Mouse (Mus musculus) cortical plate, adult 2 months (tissue): Measurements from ENCODE around the gene Foxp4. TPM values are rescaled to one million over a fixed set of nuclear protein-coding genes. Genes with fewer than 3 reads are reported as not detected.
"Not testable (repeated sequence)": the region's sequence is repeated elsewhere in the genome, so short reads cannot be mapped to it uniquely, and the experiment has no call there.

Experiments used
- H3K27ac ChIP-seq: fragments of 200-500 bp; 2 replicates; pipeline ENCODE4 v1.5.1; 2012; ENCODE audit warnings: low read length, control low read depth, inconsistent platforms; ENCODE audit not compliant: insufficient read depth
- H3K4me1 ChIP-seq: fragments of 200-500 bp; 2 replicates; pipeline ENCODE4 v1.6.1; 2011; ENCODE audit warnings: low read length; ENCODE audit not compliant: control insufficient read depth, insufficient read depth
- H3K4me3 ChIP-seq: fragments of 200-500 bp; 2 replicates; pipeline ENCODE4 v1.5.1; 2011; ENCODE audit warnings: mild to moderate bottlenecking, low read length, control low read depth; ENCODE audit not compliant: insufficient read depth
- CTCF ChIP-seq: fragments of 200-500 bp; IDR thresholded peaks from 2 replicates; pipeline ENCODE4 v1.5.1; 2011; ENCODE audit warnings: mild to moderate bottlenecking, control low read depth, low read length; ENCODE audit not compliant: insufficient read depth; ENCODE audit errors: extremely low read depth
- POLR2A ChIP-seq: fragments of 200-500 bp; IDR thresholded peaks from 2 replicates; pipeline ENCODE4 v1.6.1; 2011; ENCODE audit warnings: mild to moderate bottlenecking, low read length, control low read depth; ENCODE audit not compliant: insufficient read depth; ENCODE audit errors: extremely low read depth
- polyA plus RNA-seq: library from polyadenylated mRNA; depleted of rRNA; stranded (reverse); fragments of >200 nt; gene quantifications from 2 replicates; pipeline ENCODE4 v1.2.3, GENCODE M21; 2012

Foxp4 gene
- polyA plus RNA-seq, 1 experiment = 48.1 TPM

DNA sequence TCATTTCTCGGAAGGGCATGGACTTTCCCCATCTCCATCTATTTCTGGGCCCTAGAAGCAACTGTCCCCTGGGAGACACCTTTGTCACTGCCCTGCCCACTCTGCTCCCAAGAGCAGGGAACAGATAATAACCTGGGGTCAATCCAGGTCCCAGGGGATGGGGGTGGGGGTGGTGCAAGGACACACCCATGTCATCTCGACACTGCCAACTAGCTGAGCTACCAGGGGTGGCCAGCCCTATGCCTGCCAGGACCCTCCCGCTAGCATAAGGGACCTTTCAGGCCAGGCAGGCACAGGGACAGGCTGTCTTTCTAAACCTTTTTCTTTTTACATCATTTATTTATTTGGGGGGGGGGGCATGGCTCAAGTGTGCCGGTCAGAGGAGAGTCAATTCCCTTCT lies 61.4 kb downstream of the Foxp4 start:
- Histone ChIP-seq H3K4me3 (no peak overlapping the region), H3K27ac (no peak overlapping the region), H3K4me1 (no peaks in the 10 kb centered on the region)
- TF ChIP-seq CTCF = no peak

DNA sequence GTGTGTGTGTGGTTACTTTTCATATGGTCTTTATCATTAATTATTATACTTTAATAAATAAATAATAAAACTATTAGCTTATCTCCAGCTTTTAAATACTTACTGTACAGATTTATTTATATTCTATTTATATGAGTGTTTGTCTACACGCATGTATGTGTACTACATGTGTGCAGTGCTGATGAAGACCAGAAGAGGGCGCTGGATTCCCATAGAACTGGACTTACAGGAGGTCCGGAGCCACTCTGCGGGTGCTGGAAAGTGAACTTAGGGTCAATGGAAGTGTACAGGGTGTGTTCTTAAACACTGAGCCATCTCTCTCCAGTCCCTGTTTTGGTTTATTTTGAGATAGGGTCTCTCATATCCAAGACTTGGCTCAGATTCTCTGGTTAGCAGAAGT lies 68.9 kb downstream of the Foxp4 start:
- H3K27ac ChIP-seq = no peak overlapping the region
- H3K4me3 ChIP-seq = no peak overlapping the region
- TF ChIP-seq POLR2A (no peak), CTCF (no peak)
- H3K4me1 ChIP-seq = no peaks in the 10 kb centered on the region

DNA sequence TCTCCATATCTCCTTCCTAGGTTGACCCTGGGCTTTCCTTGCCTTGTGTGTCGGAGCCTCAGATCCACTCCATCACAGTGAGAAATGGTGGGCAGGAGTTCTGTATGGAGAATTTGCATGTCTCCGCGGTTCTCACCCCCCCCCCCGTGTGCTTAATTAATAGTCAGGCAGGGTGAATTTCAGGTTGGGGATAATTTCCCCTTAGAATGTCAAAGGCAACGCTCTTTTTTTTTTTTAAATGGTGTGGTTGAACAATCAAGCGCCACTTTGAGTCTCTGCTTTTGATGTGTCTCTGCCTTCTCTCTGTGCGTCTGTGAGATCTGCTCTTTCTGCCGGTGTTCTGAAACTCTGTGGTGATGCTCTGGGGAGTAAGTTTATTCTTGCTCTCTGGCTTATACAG lies 69.5 kb downstream of the Foxp4 start:
- TF ChIP-seq CTCF = no peak
- no peak for TF ChIP-seq POLR2A
- H3K4me3 ChIP-seq = no peak overlapping the region
- no peaks in the 10 kb centered on the region for H3K4me1 ChIP-seq
- H3K27ac ChIP-seq = no peak overlapping the region

DNA sequence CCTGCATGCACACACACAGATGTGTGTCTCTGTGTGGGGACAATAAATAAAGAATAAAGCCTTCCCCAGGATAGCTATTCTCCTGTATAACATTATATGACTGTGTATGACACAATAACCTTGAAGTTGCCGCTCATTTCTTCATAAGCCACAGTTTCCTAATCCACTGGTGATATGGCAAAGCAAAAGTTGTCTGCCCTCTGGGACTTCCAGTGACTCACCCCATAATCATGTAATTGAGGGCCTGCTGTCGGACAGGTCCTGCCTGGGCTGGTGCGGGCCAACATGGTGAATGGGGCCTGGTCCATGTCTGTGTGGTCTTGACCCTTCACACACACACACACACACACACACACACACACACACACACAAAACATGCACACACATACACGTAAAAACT lies 70.7 kb downstream of the Foxp4 start:
- no peak overlapping the region for H3K4me3 ChIP-seq
- TF ChIP-seq POLR2A = no peak
- no peak for TF ChIP-seq CTCF
- H3K27ac ChIP-seq = no peak overlapping the region
- no peaks in the 10 kb centered on the region for H3K4me1 ChIP-seq

DNA sequence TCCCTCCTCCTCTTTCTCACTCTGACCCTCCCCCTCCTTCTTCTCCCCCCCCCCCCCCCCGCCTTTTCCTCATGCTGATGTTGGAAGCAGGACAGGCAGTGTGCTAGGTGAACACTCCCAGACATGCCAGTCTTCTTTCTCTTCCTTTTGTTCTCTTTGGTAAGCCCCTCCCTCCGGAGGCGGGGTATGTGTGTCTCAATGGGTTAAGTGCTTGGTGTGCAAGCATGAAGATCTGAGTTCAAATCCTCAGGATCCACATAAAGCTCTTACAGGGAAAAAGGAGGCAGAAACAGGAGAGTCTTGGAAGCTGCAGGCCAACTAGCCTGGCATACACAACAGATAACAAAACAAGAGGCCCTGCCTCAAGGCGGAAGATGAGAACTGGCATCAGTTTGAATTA lies 71.1 kb downstream of the Foxp4 start:
- H3K27ac ChIP-seq = no peak overlapping the region
- no peak overlapping the region for H3K4me3 ChIP-seq
- H3K4me1 ChIP-seq = no peaks in the 10 kb centered on the region
- TF ChIP-seq CTCF (no peak), POLR2A (no peak)

DNA sequence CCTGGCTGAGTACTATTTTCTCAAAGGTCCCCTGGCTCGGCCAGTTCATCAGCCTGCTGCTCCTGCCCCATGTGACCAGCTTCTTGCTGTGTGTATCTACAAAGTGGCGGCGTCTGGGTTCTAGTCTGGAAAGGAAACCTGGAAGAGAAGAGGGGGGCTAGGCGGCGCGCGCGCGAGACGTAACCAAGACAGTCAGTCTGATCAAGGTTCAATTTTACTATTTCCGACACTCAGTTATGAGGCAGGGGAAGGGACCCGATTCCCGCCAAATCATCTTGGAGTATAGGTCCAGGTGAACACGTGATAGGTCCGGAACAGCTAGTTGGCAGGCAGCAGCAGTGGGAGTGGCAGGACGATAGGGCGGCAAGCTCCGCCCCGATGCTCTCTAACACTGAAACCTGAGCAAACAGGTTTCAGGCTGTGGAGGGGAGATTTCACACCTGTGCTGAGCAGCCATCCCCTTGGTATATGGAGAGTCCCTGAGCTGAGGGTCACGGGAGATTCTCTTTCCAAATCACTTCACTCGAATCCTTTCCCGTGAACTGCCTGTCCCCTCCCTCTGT lies 72.6 kb downstream of the Foxp4 start:
- not testable (repeated sequence) for H3K4me3 ChIP-seq, H3K4me1 ChIP-seq

DNA sequence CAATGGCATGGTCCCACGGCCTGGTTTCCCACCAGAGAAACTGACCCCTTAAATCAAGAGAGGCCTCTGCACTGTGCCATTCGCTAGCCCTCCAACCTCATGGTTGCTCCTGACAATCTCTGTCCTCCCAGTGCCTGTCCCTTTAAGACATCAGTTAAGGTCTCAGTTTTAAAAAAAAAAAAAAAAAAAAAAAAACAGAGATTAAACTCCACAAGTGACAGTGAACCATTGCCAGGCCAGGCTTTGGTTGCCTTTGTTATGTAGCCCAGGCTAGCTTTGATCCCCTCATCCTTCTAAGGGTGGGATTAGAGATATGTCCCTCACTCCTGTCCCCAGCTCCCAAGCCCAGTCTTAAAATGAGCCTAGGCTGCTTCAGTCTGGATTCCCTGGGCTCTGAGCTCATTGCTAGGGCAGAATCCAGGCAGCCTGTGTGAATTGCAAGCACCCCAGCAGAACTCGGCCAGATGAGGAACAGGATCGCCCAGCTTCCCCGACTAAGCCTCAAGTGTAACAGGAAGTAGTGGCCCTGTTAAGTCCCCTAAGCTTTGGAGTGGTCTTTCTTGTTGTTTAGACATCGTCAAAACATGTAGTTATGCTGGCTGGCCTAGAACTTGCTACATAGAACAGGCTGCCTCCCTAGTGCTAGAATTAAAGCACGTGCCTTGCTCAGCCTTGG lies 73.7 kb downstream of the Foxp4 start:
- Histone ChIP-seq H3K27ac (no peak overlapping the region), H3K4me1 (no peaks in the 10 kb centered on the region), H3K4me3 (no peak overlapping the region)
- TF ChIP-seq POLR2A (no peak), CTCF (no peak)

More for the DNA sequence above, 72.6 kb downstream of the Foxp4 start:
- H3K27ac ChIP-seq = not testable (repeated sequence)

DNA sequence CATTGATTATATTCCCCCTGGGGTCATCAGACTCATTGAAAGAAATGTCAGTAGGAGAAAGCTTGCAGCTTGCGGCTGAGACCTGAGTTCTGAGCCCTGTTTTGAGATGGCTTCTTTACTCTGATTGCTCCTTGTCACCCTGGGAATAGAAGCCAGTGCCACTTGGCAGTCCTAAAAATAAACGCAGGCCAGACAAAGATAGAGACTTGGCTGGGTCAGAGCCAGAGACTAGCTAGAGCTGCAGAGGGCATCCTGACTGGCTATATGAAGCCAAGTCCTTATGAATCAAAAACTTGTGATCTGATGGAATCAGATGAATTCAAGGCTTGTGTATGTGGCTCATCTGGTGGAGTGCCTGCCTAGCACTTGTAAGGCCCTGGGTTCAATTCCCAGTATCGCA lies 74.4 kb downstream of the Foxp4 start:
- H3K4me3 ChIP-seq = no peak overlapping the region
- H3K27ac ChIP-seq = no peak overlapping the region
- no peaks in the 10 kb centered on the region for H3K4me1 ChIP-seq
- no peak for TF ChIP-seq POLR2A
- no peak for TF ChIP-seq CTCF

DNA sequence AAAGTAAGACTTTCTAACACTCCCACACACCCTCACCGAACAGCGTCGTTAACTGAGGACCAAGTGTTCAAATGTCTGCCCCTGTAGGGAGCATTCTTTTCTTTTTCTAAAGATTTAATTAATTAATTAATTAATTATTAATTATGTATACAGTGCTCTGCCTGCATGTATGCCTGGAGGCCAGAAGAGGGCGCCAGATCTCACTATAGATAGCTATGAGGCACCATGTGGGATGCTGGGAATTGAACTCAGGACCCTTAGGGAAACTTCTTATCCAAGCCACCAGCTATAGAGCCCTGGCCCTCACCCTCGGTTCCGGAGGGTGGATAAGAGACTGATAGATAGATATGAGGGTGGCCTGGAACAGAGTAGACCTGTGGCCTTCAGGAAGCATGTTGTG lies 76.5 kb downstream of the Foxp4 start:
- Histone ChIP-seq H3K4me1 (no peaks in the 10 kb centered on the region), H3K4me3 (no peak overlapping the region), H3K27ac (no peak overlapping the region)
- no peak for TF ChIP-seq POLR2A
- TF ChIP-seq CTCF = no peak

DNA sequence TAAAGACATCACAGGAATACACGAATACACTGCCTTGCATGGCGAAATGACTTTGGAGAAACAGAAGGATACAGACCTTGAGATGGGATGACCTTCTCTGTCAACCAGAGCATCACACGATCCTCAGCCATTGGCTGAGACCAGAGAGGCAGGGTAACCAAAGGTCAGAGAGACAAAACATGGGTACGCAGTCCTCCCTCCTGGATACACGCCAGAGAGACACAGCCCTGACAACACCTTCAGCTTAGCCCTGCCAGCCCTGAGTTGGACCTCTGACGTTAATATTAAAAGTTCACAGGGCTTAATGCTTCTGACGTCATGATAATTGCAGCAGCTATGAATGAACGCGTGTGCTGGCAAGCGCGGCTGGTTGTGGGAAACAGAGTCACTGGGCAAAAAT lies 78.8 kb downstream of the Foxp4 start:
- no peak overlapping the region for H3K4me3 ChIP-seq
- no peak for TF ChIP-seq POLR2A
- no peak for TF ChIP-seq CTCF
- H3K27ac ChIP-seq = no peak overlapping the region
- no peaks in the 10 kb centered on the region for H3K4me1 ChIP-seq
